Mouse (Mus musculus) midbrain, embryonic 16.5 days (tissue): Measurements from ENCODE around the gene Zmynd11. TPM values are rescaled to one million over a fixed set of nuclear protein-coding genes. Genes with fewer than 3 reads are reported as not detected.
A peak's percentile ranks its signal among the peaks of the same experiment; 100 is the strongest.

Experiments used
- ATAC-seq: fragments of 200-750 bp; cut with Nextera tagmentation; 2 replicates; pipeline ENCODE4 v1.8.0; 2017; ENCODE audit warnings: moderate TSS enrichment
- H3K27ac ChIP-seq: fragments of 300-500 bp; sonication (generic); 2 replicates; pipeline ENCODE4 v1.5.1; 2014; ENCODE audit warnings: mild to moderate bottlenecking, low read length, mixed read lengths
- H3K27me3 ChIP-seq: fragments of 300-500 bp; sonication (generic); 2 replicates; pipeline ENCODE4 v1.6.1; 2014; ENCODE audit warnings: low read depth, low read length, mixed read lengths; ENCODE audit not compliant: control insufficient read depth, insufficient read depth
- H3K36me3 ChIP-seq: fragments of 300-500 bp; sonication (generic); 2 replicates; pipeline ENCODE4 v1.6.1; 2014; ENCODE audit warnings: mild to moderate bottlenecking, low read length, moderate library complexity, mixed read lengths; ENCODE audit not compliant: control insufficient read depth, insufficient read depth
- H3K4me1 ChIP-seq: fragments of 300-500 bp; sonication (generic); 2 replicates; pipeline ENCODE4 v1.6.1; 2014; ENCODE audit warnings: mild to moderate bottlenecking, low read length, mixed read lengths; ENCODE audit not compliant: control insufficient read depth, insufficient read depth
- H3K4me2 ChIP-seq: fragments of 300-500 bp; sonication (generic); 2 replicates; pipeline ENCODE4 v1.6.1; 2014; ENCODE audit warnings: mild to moderate bottlenecking, low read length, mixed read lengths
- H3K4me3 ChIP-seq: fragments of 300-500 bp; sonication (generic); 2 replicates; pipeline ENCODE4 v1.5.1; 2014; ENCODE audit warnings: low read depth, mild to moderate bottlenecking, low read length, moderate library complexity, mixed read lengths
- H3K9ac ChIP-seq: fragments of 300-500 bp; sonication (generic); 2 replicates; pipeline ENCODE4 v1.6.1; 2014; ENCODE audit warnings: low read depth, low read length, mixed read lengths
- H3K9me3 ChIP-seq: fragments of 300-500 bp; sonication (generic); replicated peaks from 2 replicates; pipeline ENCODE4 v1.6.1; 2014; ENCODE audit warnings: mild to moderate bottlenecking, low read length, mixed read lengths; ENCODE audit not compliant: control insufficient read depth, poor library complexity, severe bottlenecking
- WGBS: fragments of 180-500 bp; shearing (Covaris S2); extraction: QIAGEN DNeasy Blood & Tissue Kit; methylation state at CpG from one replicate; pipeline ENCODE4 v1.1.7; 2014; 5-methylcytosine and 5-hydroxymethylcytosine counted together
- polyA plus RNA-seq: library from polyadenylated mRNA; unstranded; fragments of >200 nt; fragmentation: Nextera tagmentation; extraction: Ambion mirVana; gene quantifications from 2 replicates; pipeline ENCODE4 v1.2.1, GENCODE M21; 2015

The Zmynd11 gene
- polyA plus RNA-seq = 185 and 188 TPM in 2 replicates

GRCm38 (mm10) chr13:9764646-9765536 is at the start of gene Zmynd11:
TSS of gene Zmynd11 (minus strand) at chr13:9765330.
- H3K4me2 ChIP-seq = peak within 1 kb of the TSS; percentile 65
- peak within 1 kb of the TSS; percentile 100 for H3K9ac ChIP-seq
- WGBS = under 1% methylated on average over 70 of the region's 98 CpGs
- H3K9me3 ChIP-seq = no peaks in the 10 kb centered on the region
- peak within 1 kb of the TSS; percentile 99 for H3K27ac ChIP-seq
- peaks cover 29% of the 10 kb centered on the region for H3K4me1 ChIP-seq
- no peaks in the 10 kb centered on the region for H3K36me3 ChIP-seq
- peak; percentile 86 for ATAC-seq
- peak within 1 kb of the TSS; percentile 77 for H3K4me3 ChIP-seq
- no peaks in the 10 kb centered on the region for H3K27me3 ChIP-seq

- Histone ChIP-seq H3K9me3 (no peaks in the 10 kb centered on the region), H3K27ac (peak overlapping the region; percentile 71), H3K4me2 (peak overlapping the region; percentile 75), H3K4me1 (peaks cover 7% of the 10 kb centered on the region; the same call in 1 of the 2 replicates), H3K9ac (peak overlapping the region; percentile 55), H3K4me3 (peak overlapping the region; percentile 42), H3K36me3 (no peaks in the 10 kb centered on the region), H3K27me3 (no peaks in the 10 kb centered on the region)
- 1% methylated on average over 12 of the region's 12 CpGs for WGBS
- ATAC-seq = peak; percentile 87
These were observed 30.9 kb upstream of the Zmynd11 start for GRCm38 (mm10) chr13:9795889-9796631.

GRCm38 (mm10) chr13:9786050-9786449 is 20.9 kb upstream of the Zmynd11 start:
- WGBS = 35% methylated on average over 3 of the region's 3 CpGs
- ATAC-seq = no peak
- H3K4me3 ChIP-seq = no peak overlapping the region

GRCm38 (mm10) chr13:9783717-9784116 is 18.6 kb upstream of the Zmynd11 start:
- H3K9ac ChIP-seq = no peak overlapping the region
- WGBS = 90% methylated on average over 3 of the region's 3 CpGs
- no peak for ATAC-seq
- no peaks in the 10 kb centered on the region for H3K4me1 ChIP-seq
- H3K4me2 ChIP-seq = no peak overlapping the region
- H3K27ac ChIP-seq = no peak overlapping the region
- no peaks in the 10 kb centered on the region for H3K36me3 ChIP-seq
- H3K4me3 ChIP-seq = no peak overlapping the region
- no peaks in the 10 kb centered on the region for H3K27me3 ChIP-seq
- no peaks in the 10 kb centered on the region for H3K9me3 ChIP-seq

More at GRCm38 (mm10) chr13:9786050-9786449, 20.9 kb upstream of the Zmynd11 start:
- H3K9me3 ChIP-seq = no peaks in the 10 kb centered on the region
- H3K4me2 ChIP-seq = no peak overlapping the region
- H3K4me1 ChIP-seq = no peaks in the 10 kb centered on the region
- H3K36me3 ChIP-seq = no peaks in the 10 kb centered on the region
- no peak overlapping the region for H3K9ac ChIP-seq
- no peak overlapping the region for H3K27ac ChIP-seq
- no peaks in the 10 kb centered on the region for H3K27me3 ChIP-seq

- H3K4me2 ChIP-seq = no peak overlapping the region
- ATAC-seq = no peak
- no peak overlapping the region for H3K27ac ChIP-seq
- no peak overlapping the region for H3K4me3 ChIP-seq
- H3K36me3 ChIP-seq = no peaks in the 10 kb centered on the region
- no peaks in the 10 kb centered on the region for H3K4me1 ChIP-seq
- no peaks in the 10 kb centered on the region for H3K27me3 ChIP-seq
- WGBS = 85% methylated on average over 5 of the region's 5 CpGs
- no peaks in the 10 kb centered on the region for H3K9me3 ChIP-seq
- H3K9ac ChIP-seq = no peak overlapping the region
These were observed 10.8 kb upstream of the Zmynd11 start for GRCm38 (mm10) chr13:9775901-9776300.

GRCm38 (mm10) chr13:9774077-9774476 is 8.9 kb upstream of the Zmynd11 start:
- H3K27me3 ChIP-seq = no peaks in the 10 kb centered on the region
- no peak overlapping the region for H3K9ac ChIP-seq
- no peak overlapping the region for H3K4me2 ChIP-seq
- H3K9me3 ChIP-seq = no peaks in the 10 kb centered on the region
- no peak overlapping the region for H3K4me3 ChIP-seq
- no peaks in the 10 kb centered on the region for H3K36me3 ChIP-seq
- H3K27ac ChIP-seq = no peak overlapping the region
- no peak for ATAC-seq
- H3K4me1 ChIP-seq = no peaks in the 10 kb centered on the region

- no peak overlapping the region for H3K4me3 ChIP-seq
- H3K4me1 ChIP-seq = peaks cover 15% of the 10 kb centered on the region
- 79% methylated on average over 5 of the region's 5 CpGs for WGBS
- no peak for ATAC-seq
- no peaks in the 10 kb centered on the region for H3K36me3 ChIP-seq
- H3K27ac ChIP-seq = no peak overlapping the region
- H3K27me3 ChIP-seq = no peaks in the 10 kb centered on the region
- H3K9me3 ChIP-seq = no peaks in the 10 kb centered on the region
- no peak overlapping the region for H3K4me2 ChIP-seq
- H3K9ac ChIP-seq = no peak overlapping the region
These were observed 2.1 kb upstream of the Zmynd11 start for GRCm38 (mm10) chr13:9767279-9767678.

- Histone ChIP-seq H3K4me3 (no peak overlapping the region), H3K4me2 (no peak overlapping the region), H3K36me3 (no peaks in the 10 kb centered on the region), H3K27ac (no peak overlapping the region), H3K9ac (no peak overlapping the region), H3K4me1 (peaks cover 21% of the 10 kb centered on the region), H3K27me3 (no peaks in the 10 kb centered on the region), H3K9me3 (no peaks in the 10 kb centered on the region)
- WGBS = 73% methylated on average over 1 of the region's 1 CpGs
- ATAC-seq = no peak
These were observed 1.4 kb upstream of the Zmynd11 start for GRCm38 (mm10) chr13:9766497-9766896.

GRCm38 (mm10) chr13:9765537-9765851 is 364 bp upstream of the Zmynd11 start:
- Histone ChIP-seq H3K27ac (peak overlapping the region; percentile 99), H3K4me1 (peaks cover 24% of the 10 kb centered on the region), H3K27me3 (no peaks in the 10 kb centered on the region), H3K4me3 (peak overlapping the region; percentile 77), H3K9me3 (no peaks in the 10 kb centered on the region), H3K4me2 (peak overlapping the region; percentile 65), H3K36me3 (no peaks in the 10 kb centered on the region), H3K9ac (peak overlapping the region; percentile 100)
- WGBS = 4% methylated on average over 4 of the region's 4 CpGs
- no peak for ATAC-seq
